Mouse (Mus musculus) lung, adult 2 months (tissue): ENCODE results near the gene Amph.

ENCODE experiments used
- CTCF ChIP-seq: fragments of 200-500 bp; IDR thresholded peaks from 2 replicates; pipeline ENCODE4 v1.5.1; 2011; ENCODE audit warnings: mild to moderate bottlenecking, low read length, control low read depth; ENCODE audit not compliant: insufficient read depth
- POLR2A ChIP-seq: fragments of 200-500 bp; IDR thresholded peaks from 2 replicates; pipeline ENCODE4 v1.6.1; 2011; ENCODE audit warnings: low read depth, mild to moderate bottlenecking, control low read depth, low read length, borderline replicate concordance; ENCODE audit errors: extremely low read depth

DNA sequence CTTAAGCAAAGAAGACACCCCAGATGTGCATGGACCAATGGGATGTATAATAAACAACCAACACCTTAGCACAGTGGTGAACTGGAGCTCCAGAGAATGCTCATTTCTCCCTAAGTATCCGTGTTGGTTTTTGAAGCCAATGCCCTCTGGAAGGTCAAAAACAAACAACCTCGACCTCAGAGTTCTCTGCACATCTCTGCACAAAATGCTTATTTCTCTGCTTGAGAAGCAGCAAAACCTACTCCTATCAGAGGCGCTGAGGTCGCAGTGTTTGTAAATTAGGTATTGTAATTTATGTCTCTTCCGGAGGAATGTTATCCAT lies 985 bp downstream of the Amph start:
- no peak for TF ChIP-seq CTCF
- no peak for TF ChIP-seq POLR2A
